Mouse (Mus musculus): ENCODE data around the gene Grid2. TPM values are rescaled to one million over a fixed set of nuclear protein-coding genes. Genes with fewer than 3 reads are reported as not detected.

The Grid2 gene
- total RNA-seq, 2 experiments from 2014 or later, result not detected

DNA sequence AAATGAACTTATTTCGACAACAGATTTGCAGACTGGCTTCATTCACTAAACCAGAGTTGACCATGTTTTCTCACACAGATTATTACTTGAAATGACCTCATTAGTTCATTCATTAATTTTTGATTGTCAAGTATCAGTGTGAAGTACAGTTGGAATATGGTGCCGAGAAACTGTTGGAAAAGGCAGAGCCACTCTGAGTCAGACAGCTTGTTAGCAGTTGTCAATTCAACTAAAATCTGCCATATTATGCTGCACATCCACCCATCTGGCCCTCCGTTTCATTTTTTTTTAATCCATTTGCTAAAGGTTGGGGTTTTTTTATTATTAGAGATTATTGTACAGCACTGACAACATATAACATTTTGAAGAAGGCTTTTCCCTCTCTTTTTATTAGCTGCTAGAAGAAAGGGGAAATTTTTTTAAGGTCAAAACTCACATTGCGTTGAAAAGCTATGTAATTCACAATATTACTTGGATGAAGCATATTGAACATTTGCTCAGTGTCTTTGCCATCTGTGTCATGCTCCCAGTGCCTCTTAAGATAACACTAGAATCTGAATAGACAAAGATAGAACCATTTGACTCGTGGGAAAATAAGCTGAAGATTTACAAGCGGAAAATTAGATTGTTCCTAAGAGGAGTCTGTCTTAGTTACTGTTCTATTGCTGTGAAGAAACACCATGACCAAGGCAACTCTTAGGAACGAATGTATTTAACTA lies 1333.0 kb downstream of the Grid2 start:
- ATAC-seq (replicated peaks; ENCODE audit: poor library complexity), result no peak

DNA sequence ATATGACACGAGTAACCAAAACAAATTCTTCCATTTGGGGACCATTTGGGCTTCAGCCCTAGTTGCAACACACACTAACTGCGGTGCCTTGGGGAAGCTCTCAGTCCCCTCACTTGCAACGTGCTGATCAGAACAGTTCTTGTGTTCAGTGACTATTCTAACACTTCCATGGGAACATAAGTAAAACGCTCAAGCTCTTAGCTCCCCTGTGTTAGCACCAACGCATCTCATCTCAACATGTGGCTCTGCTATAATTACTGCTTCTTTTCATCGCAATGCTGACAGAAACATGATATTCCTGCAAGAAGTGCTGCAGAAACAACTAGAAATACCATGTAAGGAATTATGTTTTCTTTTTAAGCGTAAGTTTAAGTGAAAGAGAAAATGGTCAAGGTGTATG lies 1340.6 kb downstream of the Grid2 start:
- ATAC-seq (replicated peaks; ENCODE audit: poor library complexity), result no peak

DNA sequence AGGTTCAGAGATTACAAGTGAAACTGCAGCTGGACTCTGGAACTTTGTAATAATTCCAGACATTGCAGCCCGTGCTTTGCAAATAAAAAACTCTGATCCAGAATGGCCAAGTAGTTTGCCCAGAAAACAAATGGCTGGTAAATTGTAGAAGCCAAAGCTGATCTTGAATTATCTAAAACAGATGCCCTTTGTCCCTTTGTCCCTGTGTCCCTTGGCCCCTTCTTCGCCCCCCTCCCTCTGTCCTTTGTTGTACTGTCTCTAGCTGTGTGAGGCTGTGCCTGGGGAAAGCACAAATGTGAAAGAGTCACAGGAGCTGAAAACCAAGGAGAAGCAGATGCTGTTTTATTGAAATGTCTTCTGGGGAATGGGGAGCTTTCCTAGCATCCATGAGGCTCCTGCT lies 1341.2 kb downstream of the Grid2 start:
- ATAC-seq (replicated peaks; ENCODE audit: poor library complexity), result no peak

DNA sequence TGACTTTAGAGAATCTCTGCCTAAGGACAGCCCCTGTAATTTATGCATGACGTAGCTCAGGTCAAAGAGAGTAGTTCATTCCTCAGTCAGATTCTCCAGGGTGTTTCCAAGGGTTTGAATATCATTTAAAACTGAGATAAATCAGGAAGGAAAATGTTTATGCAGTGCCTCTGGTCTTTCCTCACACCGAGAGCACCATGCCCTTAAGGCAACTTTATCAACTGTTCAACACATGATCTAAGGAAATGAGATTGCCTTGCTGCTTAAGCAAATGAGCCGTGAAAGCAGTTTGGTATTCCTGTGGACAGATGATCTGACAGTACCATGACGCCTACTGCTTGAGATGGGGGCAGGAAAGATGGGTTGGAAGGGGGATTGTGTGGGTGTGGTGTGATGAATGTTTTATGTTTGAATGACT lies 1342.5 kb downstream of the Grid2 start:
- no peak for ATAC-seq (replicated peaks; ENCODE audit: poor library complexity)

DNA sequence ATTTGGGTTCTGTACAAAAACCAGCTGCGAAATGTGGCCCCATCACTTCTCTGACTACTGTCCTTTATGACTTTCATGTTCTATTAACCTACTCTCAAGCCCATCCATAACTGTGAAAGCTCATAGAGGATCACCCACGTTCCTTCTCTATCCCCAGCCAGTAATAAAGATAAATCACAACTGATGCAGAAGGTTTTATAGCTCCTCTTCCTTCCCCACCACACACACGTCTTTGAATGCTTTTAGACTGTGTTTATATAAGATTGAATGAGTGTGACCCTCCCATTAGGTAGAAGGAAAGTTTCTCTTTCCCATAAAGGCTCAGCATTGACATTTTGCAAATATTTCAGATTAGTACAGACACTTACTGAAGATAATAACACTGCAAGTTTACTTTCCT lies 1350.1 kb downstream of the Grid2 start:
- ATAC-seq (replicated peaks; ENCODE audit: poor library complexity), result no peak

DNA sequence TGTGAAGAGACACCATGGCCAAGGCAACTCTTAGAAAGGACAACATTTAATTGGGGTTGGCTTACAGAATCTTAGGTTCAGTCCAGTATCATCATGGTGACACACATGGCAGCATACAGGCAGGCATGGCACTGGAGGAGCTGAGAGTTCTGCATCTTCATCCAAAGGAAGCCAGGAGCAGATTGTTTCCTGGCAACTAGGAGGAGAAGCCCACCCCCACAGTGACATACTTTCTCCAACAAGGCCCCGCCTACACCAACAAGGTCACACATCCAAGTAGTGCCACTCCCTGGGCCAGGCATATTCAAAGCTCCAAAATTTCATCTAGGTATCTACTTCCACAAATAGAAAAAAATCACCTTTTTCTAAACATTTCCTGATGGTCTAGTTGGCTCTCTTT lies 1351.4 kb downstream of the Grid2 start:
- ATAC-seq (replicated peaks; ENCODE audit: poor library complexity), result no peak

DNA sequence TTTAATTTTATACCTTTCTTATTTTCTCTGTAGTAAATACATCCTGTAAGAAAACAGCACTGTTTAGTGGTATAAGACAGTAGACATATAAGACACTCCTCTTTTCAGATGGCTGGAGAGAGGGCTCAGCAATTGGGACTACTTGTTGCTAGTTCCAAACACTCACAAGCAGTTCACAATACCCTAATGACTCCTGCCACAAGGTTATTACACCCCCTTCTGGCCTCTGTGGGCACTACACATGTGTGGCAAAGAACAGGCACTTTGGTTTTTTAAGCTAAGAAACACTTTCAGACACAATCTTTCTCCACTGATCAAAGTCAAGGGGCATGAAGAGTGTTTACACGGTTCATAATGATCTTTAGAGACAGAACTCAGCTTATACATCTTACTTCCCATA lies 1352.3 kb downstream of the Grid2 start:
- ATAC-seq (replicated peaks; ENCODE audit: poor library complexity), result no peak

DNA sequence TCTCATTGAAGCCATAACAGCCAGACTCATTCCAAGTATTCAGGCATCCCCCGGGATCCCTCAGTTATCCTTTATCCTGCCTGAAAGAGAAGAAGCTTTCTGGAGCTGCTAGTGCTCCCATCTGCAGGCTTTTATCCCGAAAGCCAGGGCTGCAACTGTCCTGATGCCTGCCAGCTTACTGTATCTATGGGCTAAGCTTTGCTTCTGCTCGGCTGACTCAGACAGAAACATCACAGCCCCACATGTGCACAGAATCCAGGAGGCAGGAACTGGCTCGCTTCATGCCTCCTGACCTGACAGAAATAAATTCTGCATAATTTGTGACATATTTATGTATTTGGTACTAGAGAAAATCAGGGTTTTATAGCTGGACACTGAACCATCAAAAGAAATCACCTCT lies 1361.2 kb downstream of the Grid2 start:
- no peak for ATAC-seq (replicated peaks; ENCODE audit: poor library complexity)

DNA sequence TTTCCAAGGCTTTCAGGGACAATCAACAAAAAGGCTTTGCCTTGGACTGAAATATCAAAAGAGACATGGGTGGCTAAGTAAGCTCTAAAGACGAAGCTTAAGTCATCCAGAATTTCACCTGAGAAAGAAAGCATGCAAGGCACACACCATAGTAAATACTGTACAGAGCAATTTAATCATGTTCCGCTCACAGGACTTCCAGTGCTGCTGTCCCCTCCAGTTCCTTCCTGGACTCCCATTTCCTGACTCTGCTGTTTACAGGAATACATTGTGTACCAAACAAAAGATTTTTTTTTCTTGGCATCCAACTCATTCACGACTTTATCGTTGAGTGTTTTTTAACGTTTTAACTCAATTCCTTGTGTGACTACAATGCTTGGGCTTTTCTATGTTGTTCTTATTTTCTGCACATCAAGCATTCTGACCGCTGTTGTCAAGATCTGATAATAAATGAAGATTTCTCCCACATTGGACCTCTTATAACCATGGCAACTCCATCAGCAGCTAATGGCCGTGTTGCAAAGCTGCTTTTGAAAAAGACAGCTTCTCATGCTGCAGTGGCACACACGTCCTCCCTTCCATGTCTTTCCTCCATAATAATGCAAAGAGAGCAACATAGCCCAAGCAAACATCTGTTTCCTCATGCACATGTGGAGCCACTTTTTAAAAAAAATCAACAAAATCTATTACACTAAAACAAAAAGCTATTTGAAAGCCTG lies 1361.9 kb downstream of the Grid2 start:
- no peak for ATAC-seq (replicated peaks; ENCODE audit: poor library complexity)

DNA sequence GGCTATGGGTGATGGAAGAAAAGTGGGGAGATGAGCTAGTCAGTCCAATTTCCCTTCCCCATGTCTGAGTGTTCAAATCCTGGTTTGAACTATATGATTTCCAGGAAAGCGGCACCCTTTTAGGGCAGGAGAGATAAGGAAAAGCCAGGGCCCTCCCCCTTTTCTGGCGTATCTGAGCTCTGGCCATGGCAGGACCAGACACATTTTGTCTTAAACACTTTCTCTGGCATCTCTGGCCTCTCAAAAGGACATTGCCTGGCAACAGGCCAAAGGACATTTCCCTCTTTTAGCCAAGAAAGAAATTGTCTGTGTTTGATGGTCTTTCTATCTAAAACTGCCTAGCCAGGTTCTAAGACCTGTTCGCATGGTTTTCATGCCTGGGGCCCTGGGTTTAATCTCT lies 1367.7 kb downstream of the Grid2 start:
- no peak for ATAC-seq (replicated peaks; ENCODE audit: poor library complexity)

DNA sequence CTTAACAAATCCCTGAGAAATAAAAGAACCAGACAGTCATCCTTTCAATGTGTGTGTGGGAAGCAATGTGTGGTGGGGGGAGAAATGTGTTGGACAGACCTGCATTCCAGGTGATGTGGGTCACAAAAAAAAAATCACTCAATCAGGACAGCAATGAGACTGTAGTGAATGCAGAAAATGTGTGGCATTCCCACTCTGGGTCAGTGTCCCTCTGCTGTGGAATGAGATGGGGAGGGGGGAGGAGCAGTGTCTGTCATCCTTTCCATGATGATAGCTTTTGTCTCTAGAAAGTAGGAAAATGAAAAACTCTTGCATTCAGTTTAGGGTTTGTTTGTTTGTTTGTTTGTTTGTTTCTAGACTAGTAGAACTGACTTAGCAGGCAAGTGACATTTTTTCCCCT lies 1392.0 kb downstream of the Grid2 start:
- no peak for ATAC-seq (replicated peaks; ENCODE audit: poor library complexity)

DNA sequence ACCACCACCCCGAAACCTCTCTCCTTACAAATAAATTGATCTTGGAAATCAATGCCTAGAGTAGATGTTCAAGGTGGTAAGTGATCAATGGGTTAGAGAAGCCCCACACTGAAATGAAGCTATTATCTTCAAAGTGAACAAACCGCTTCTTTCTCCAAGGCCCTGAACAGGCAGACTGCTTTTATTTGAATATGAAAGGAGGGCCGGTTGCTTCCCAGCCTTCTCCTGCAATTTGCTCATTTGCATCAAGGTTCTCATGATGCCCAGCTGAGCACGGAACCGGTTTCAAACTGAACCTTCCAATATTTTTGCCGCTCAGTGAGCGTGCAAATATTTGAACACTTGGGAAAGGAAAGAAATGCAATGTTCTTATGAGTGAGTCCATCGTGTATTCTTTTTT lies 1392.5 kb downstream of the Grid2 start:
- no peak for ATAC-seq (replicated peaks; ENCODE audit: poor library complexity)

DNA sequence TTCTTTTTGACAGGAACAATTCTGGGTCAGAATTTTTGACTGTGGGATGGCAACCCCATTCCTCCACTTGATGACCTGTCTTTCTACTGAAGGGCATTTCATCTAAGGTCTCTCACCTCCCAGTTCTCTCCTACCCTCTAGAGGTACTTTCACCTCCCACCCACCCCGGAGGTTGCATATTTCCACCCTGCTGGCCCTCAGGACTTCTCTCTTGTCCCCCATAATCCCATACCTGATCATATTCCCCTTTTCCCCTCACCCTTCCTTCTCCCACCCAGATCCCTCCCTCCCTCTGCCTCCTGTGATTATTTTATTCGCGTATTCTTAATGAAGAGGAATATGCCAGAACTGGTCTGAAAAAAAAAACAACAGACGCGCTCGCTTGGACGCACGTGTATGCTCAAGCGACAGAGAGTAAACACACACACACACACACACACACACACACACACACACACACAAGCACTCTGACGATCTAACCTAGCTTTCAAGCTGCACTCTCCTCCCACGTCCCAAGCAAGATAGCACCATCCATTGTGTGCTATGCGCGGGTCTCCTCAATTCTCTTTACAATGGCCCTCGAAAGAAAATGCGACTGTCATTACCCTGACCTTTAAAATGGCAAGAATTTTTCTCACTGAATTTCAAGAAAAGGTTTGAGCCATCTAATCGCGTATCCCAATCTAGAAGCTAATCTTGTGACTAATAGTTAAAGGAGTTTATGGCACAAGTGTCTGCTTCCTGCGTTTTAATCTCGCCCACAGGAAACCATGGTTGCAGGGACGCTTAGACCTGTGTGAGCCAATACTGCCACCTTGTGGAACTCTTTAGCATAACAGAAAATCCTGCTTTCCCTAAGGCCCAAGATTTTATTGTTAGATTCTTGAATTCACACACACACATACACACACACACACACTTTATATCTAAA lies 1393.9 kb downstream of the Grid2 start:
- ATAC-seq (replicated peaks; ENCODE audit: poor library complexity), result peak; percentile 97

DNA sequence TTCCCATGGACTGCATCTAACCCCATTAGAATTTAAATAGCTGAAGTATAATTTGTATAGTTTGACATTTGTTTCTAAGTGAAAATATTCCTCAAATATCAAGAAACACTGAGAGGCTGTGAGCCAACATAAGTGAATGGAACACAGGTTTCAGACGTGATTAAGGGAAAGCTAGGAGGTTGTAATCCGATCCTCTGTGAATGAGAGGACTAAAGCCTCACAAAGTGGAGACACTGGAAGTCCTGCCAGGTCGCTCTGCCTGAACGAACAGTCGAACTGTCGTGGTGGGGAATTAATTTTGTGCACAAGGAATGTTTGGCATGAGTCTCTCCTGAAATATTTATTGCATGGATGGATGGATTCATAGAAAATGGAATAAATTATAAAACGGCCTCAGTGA lies 1395.1 kb downstream of the Grid2 start:
- ATAC-seq (replicated peaks; ENCODE audit: poor library complexity), result no peak

DNA sequence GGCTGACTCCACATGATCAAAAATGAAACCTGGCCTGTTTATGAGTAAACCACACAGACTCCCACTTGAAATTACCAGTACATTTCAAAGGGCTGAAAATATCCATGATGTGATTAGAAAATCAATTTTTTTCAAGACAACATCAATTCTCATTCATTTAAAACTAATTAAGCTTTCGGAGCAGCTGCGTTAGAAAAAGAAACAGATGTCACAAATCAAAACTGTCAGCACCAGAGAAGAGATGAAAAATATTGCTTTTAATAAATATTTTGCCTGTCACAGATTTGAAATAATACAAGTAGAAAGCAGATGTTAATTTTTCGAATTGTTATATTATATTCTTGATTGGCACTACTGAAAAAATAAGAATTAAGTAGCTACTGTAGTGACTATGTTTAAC lies 1415.3 kb downstream of the Grid2 start:
- no peak for ATAC-seq (replicated peaks; ENCODE audit: poor library complexity)

DNA sequence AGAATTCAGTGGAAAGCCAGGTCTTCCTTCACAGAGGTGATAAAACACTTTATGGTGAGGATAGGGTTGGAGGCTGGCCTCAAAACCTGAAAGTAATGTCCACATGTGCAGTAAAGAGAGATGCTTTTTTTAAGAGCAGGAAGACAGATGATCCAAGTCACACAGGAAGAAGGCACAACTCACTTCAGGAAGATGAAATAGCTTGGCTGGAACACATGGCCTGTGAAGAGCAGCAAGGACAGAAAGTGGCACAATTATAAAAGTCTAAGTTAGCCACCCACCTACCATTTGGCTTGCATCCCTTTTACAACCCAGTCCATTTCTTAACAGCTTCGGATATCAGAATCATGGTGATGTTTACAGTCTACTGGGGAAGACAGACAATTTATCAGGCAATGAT lies 1423.1 kb downstream of the Grid2 start:
- no peak for ATAC-seq (replicated peaks; ENCODE audit: poor library complexity)

DNA sequence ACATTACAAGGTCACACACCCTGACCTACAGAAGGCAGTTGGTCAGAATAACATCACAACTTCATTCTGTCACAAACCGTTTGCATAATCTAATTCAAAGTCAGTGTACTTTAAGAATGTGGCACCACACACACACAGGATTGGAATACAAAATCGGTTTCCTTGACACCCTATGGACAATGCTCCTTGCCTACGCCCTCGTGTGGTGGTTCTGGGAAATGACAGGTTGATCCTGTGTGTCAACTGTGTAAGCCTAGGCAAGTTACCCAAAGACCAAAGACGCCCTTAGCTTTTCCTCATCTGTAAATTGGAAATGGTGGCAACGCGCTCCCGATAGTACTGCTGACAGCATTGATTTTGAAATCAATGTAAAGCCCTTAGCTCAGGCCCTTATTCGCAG lies 1428.3 kb downstream of the Grid2 start:
- peak; percentile 79 for ATAC-seq (replicated peaks; ENCODE audit: poor library complexity)

DNA sequence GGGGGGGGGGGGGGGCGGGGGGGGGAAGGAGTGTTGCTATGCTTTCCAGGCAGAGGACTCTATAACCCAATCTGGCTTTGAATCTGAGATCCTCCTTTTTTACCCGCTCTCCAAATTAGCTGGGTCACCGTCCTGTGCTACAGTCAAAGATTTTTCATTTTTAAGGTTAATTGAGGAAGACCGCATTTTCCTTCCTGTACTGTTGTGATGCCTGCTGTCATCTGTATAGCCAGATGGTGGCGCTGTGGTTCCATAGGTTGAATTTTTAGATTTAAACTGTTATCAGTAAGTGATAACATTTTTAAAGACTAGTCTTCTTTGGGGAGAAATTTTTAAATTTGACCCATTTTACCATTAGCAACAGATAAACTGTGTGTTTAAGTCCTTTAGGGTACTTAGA lies 1429.3 kb downstream of the Grid2 start:
- ATAC-seq (replicated peaks; ENCODE audit: poor library complexity), result peak; percentile 83

DNA sequence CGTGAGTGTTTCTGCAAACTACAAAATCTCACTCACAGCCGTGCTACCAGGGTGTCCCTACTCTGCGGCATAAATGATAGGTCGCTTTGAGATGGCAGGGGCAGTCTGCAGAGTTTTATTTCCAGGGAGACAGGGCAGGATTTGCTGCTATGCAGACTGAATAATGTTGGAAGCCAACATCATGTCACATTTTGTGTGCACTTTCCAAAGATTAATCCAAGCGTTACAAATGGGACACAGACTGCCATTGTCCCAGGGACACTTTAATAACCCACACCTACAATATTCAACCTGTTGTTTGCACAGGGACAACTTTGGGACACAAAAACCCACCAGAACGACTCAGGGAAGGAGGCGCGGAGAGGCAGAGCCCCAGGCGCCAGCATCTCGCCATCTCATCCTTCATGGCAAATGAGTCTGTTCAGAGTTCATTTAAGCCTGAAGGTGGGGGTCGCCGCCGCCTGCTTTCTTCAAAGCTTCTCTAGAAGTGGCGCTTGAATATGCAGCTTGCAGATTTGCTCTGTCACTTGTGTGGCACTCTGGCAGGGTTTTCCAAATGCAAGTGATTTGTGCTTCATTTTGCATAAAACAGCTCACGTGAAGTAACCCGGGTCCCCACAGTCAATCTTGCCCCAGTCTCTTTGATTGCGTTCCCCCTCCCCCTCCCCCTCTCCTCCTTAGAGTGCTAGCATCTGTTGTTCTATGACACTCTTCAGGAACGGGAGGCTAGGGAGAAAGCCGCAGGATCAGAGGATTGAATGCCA lies 1432.7 kb downstream of the Grid2 start:
- no peak for ATAC-seq (replicated peaks; ENCODE audit: poor library complexity)

DNA sequence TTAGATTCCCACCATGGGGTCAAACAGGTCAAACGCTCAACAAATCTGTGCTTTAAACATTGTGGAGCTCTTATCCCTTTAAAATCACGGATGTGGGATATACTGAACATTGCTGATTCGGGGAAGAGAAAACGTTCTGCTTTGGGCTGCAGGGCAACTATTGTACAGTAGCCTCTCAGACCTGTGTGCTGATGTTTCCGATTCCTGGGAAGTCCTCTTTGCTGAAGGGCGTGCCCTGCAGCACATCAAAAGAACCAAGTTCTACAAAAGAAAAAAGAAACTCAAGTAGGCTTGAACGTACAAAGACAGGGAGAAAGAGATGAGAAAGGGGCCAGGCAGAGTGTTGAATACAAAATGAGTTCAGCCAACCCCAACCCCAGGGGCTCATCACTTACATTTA lies 1439.0 kb downstream of the Grid2 start:
- no peak for ATAC-seq (replicated peaks; ENCODE audit: poor library complexity)

DNA sequence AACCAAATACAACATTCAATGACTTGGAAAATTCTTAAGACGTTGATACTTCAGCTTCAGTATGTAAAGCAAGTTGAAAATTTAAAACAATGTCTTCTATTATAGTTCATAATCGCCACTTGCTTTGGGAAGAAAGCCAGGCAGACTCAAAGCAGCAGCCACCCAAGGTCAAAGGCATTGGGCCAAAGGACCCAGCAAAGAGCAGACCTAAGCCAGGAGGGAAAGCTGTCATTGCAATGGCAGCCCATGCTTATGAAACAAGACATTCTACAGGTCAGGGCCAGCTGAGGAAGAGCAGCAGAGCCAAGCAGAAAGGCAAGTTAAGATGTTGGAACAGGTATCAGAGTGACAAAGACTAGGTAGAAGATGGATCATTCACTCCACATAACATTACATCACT lies 1448.0 kb downstream of the Grid2 start:
- ATAC-seq (replicated peaks; ENCODE audit: poor library complexity), result no peak

Measured in megakaryocyte progenitor cell, adult 5-6 weeks (primary cell).